Mouse (Mus musculus) fat pad, adult 2 months (tissue): ENCODE measurements around the gene Cacnb1.

Source experiments
- DNase-seq: peaks from one replicate; pipeline ENCODE4 v3.0.0-alpha.2; 2011; ENCODE audit warnings: low read depth, low spot score; ENCODE audit errors: extremely low read depth

Gene Cacnb1

DNA sequence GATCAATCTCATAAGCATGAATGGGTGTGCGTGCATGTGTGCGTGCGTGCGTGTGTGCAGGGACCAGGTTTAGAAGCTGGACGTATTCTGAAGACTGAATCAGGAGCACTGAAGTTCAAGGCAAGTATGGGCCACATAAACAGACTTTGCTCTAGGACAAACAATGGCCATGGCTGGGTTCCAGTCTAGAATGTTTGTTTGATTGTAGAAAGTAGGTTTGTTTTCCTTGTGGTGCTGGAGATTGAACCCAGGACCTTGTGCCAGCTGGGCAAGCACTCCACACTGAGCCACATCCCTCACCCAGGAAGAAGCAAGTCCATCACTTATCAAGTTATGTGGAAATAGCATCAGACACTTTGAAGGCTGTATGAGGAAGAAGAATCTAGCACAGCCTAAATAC, 6.7 kb downstream of the Cacnb1 start:
- no peak for DNase-seq

DNA sequence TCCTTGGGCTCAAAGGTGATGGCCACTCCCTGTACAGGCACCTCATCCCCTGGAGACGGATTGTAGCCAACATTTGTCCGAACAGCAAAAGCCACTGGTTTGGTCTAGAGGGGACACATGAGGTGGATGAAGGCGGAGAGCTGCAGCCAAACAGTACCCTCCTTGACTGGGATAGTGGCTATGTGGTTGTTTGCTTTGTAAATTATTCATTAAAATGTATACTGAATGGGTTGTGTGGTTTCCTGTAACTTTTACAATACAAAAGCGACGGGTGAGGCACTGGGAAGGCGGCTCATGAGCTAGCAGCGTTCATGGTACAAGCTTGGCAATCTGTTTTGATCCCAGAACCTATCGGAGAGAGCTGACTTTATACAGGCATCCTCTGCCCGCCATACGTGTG, 10.0 kb downstream of the Cacnb1 start:
- no peak for DNase-seq

DNA sequence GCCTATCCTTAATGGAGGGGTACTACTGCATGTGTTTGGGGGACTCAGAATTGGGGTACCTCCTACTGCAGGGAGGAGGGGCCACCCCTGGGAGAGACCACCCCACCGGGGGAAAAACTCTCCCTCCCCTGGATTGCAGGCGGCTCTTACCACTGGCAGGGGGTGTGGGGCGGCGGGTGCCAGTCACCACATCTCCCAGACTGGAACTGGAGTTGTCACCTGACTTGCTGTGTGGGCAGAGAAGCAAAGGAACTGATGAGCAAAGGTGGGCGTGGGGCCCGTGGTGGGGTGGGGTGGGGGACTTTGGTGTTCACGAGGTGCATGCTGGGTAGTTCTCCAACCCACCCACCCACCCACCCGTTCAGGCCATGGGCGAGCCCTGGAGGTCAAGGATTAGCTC, 11.1 kb downstream of the Cacnb1 start:
- DNase-seq: no peak

DNA sequence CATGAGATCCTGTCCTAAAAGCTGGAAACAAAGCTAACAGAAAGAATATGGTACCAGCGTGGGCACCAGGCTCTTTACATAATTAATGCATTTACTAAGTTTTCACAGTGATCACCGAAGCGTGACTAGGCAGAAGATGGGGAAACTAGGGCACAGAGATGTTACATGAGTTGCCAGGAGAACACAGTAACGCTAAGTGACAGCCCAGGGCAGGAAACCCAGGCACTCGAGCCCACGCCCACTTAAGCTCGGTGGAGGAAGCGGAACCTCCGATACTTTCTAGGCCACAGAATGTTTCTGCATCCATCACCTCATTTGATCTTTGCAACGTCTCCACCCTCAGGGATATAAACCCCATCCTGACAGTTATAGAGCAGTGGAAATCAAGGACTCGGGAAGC, 14.7 kb downstream of the Cacnb1 start:
- DNase-seq: no peak

DNA sequence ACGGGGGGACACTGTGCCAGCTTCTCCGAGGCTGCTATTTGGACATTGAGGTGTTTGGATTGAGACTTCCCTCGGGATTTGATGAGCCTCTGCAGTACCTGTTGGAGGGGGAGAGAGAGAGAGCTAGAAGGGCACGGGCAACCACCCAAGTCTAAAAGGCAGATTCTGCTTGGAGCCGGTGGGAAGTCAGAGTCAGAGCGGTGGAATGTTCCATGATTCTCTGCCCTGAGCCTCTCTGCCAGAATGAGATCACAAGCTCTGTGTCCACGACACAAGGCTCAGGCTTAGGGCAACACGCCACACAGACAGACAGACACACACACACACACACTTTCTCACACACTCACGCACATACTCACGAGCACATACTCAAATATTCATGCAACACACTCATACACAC, 17.1 kb downstream of the Cacnb1 start:
- DNase-seq: no peak

DNA sequence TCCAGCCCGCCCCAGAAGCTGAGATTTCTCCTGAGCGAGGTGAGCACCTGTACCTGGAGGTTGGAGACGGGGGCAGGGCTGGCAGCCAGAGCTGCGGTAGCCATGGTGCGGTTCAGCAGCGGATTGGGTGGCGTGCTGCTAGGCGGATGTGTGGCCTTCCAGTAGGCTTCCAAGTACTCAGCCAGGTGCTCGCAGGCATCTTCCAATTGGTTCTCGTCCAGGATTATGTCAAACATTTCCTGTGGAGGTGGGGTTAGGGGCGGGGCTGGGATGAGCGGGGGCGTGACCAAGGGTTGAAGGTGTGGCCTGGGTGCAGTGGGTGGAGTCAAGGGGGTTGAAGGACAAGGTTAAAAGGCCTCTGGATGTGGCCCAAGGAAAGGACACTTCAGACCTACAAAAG, 17.8 kb downstream of the Cacnb1 start:
- no peak for DNase-seq

DNA sequence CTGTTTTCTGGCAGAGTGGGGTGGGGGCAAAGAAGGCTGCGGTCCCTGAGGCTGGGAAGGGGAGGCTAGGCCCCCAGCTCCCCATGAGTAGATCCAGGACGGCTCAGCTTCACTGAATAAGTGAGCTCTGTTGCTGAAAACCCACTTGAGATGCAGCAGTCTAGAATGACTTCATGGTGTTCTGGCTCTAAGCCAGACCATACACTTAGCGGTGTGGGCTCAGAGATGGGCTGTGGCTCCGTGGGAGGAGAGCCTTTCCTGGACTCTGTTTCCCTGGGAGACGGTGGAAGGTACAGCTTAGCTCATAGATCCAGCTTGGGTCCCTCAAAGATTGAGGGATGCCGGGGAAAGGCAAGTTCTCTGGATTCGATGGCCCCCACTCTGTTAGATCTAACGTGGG, 18.7 kb downstream of the Cacnb1 start:
- DNase-seq: no peak

DNA sequence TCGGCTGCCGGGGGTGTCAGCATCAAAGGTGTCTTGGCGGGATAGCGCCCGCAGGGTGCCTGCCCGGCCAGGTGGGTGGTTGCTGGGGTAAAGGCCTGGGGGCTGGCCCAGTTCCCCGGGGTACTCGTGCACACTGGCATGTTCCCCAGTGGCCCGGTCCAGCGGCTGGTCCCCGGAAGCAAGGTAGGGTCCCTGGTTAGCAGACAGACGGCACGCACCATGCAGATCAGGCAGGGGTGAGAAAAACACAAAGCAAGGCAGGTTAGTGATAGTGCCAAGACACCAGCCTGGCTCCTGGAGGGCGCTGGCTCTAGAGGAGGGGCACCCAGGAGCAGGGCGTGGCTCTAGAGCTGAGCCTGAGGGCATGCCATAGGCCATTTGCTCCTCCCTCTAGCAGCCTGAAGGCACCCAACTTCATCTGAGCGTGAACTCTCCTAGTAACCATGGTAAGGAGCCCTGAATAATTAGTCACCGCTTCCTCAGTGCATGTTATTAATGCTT, 19.6 kb downstream of the Cacnb1 start:
- DNase-seq: no peak

DNA sequence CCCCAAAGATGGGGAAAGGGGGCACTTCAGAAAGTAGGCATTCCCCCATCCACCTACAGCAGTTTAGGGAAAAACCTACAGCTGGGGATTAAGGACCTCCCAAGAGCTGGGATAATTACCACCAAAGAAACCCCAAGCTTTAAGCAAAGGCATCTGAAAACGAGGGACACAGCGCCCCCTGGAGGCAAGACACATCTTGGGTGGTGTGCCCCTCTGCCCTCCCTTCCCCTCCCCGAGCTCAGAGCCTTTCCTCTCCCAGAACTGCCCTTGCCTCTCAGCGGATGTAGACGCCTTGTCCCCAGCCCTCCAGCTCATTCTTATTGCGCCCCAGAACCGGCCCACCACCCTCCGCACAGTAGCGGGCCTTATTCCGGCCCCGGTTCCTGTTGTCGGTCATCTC, 20.2 kb downstream of the Cacnb1 start:
- DNase-seq: no peak

DNA sequence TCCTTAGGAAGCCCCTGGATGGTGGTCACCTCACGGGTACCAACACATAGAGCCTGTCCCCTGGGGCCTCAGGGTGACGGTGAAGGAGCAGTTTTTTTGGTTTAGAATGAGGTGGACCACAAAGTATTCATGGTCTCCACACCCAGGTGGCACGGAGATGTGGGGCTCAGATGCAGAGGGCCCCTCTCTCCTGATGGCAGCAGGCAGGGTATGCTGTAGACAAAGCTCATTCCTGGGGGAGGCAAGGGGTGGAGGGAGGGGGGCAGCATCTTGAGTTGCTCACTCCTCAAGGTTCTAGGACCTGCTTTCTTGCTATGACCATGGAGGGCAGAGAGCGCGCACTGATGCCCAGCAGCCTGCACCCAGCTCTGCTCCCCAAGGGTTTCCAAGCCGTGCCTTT, 20.8 kb downstream of the Cacnb1 start:
- no peak for DNase-seq

DNA sequence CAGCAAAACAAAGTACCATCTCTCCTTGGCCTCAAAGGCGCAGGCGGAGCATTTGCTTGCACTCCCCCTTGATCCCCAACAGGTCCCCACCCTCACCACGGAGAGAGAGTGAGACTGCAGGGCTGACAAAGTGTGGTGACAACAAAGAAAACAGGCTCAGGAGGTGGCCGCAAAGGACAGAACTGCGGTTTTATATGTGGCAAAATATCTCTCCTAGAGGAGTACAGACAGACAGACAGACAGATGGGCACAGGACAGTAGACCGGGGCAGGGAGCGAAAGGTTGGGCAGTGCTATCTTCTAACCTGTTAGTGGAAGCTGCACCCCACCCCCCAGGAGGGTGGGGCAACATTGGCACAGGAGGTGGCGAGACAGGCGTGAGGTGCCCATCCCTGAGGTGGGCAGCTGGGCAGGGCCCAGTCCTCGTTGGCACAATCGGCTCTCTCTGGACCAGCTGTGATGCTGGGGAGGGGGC, 21.4 kb downstream of the Cacnb1 start:
- no peak for DNase-seq

DNA sequence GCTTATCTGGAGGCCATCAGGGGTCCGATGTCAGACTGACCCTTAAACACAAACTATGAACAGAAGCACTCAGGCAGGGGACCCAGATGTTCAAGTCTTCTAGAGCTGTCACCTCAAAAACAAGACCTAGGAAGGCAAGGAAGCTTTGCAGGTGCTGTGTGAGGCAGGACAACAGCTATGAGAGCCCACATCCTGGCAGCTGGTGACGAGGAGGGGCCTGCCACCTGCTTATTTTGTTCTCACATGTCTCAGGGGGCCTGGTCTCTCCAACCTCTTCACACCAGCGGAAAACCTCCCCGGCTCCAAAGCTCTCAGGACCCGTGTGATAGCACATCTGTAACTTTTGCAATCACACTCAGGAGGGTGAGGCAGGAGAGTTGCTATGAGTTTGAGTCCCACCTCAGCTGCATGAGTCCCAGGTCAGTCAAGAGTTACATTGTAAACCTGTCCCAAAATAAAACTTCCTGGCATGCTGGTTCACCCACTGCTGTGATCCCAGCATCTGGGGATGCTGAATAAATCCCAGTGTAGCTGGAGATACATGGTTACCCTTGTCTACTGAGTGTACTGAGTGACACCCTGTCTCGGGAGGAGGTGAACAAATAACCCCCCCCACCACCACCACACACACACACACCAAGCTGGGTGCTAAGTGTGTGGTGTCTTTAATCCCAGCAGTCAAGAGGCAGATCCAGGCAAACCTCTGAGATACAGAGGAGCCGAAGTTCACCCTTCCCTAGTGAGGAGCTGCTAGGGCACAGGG, 22.3 kb downstream of the Cacnb1 start:
- no peak for DNase-seq

DNA sequence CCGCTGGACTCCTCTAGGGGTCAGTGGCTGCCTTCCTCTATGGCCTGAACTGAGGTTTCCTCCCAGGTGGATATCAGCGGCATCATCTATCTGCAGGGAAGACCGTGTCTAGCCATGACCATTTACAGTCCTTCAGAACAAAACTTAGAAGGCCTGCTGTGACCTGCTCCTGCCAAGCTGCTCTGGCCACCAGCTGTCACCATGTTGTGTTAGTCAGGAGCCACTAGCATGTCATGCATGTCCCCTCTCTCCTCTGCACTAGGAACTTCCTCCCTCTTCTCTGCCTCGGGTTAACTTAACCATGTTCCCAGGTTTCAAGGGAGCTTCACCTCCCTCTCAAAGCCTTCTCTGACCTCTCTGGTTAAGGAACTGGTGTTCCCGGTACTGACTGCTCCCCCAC, 23.1 kb downstream of the Cacnb1 start:
- DNase-seq: no peak

DNA sequence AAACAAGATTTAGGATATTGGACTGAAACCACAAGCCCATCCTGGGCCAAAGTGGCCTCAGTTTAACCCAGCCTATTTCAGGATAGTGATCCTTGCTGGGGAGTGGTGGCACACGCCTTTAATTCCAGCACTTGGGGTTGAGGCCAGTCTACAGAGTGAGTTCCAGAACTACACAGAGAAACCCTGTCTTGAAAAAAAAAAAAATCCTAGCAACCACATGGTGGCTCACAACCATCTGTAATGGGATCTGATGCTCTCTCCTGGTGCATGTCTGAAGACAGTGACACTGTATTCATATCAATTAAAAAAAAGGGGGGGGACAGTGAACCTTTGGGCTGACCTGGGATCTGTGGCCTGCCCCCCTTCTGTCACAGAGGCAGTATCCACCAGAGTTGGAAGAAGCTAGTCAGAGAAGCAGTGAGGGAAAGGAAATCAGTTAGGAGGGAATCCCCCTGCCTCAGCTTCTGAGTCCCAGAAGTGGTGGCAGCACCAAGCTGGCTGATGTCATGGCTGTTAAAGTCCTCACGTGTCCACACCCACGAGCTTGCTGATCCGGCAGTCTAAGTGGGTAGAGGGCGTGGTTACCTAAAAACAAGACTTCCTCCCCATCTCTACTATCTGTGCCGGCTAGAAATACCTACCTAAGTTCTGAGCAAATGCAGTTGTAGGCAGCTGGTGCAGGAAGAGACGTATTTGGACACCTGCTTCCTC, 23.8 kb downstream of the Cacnb1 start:
- no peak for DNase-seq

DNA sequence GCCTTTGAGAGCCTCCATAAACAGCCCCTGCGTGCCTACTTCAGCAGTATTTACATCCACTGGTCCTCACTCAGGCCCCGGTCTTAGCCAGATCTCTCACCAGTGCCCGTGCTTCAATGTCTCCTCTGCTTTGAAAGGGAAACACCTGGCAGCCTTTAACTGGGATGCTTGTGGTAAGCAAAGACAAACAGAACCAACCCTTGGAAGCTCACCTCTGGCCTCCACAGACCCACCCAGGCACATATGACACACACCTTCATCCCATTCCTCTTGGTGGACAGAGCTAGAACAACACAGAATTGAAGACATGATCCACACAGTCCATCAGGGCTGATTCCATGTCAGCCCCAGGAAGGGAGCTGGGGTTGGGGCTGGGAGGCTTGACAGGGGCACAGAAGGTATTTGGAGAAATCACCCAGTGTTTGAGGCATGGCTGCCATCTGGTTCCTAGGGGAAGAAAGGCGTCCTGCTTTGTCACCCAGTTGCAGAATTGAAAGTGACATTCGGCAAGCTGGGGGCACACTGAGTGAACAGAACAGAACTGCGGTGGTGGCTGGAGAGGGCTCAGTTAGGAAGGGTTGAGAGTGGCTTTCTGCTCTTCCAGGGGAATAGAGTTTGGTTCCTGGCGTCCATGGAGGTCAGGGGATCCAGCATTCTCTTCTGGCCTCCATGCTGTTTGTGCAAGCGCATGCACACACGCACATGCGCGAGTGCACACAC, 24.6 kb downstream of the Cacnb1 start:
- no peak for DNase-seq

DNA sequence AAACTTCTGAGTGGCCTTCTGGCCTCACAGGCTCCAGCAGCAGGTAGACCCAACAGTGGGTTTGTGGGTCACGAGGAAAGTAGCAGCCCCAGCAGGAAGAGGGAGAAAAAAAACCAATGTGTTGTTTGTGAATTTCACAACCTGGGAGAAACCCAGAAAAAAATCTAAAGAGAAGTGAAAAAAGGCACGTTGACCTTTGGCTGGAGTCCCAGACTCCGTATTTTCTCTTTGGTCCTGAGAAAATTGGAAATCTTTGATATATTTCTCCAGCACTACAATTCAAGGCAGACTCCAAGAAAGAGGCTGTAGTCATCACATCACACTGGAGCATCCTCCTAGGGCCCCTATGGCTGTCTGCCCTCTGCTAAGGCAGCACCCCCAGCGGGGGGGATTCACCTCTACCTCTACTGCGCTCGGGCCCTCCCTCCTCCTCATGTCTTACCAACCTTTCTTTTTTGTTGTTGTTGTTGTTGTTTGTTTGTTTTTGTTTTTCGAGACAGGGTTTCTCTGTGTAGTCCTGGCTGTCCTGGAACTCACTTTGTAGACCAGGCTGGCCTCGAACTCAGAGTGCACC, 25.4 kb downstream of the Cacnb1 start:
- DNase-seq: no peak

DNA sequence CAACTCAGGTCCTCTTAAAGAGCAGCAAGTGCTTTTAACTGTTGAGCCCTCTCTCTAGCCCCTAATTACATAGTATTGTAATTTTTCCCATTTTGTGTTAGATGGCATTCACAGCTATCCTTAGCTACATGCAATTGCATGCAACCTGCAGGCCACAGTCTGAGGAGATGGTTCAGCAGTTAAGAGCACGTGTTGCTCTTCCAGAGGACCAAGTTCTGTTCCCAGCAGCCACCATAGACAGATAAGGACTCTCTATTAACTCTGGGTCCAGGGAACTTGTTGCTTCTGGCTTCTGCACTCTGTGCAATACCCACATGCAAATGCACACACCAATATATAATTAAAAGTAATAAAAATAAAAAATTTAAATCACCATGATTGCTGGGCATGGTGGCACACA, 26.1 kb downstream of the Cacnb1 start:
- no peak for DNase-seq

DNA sequence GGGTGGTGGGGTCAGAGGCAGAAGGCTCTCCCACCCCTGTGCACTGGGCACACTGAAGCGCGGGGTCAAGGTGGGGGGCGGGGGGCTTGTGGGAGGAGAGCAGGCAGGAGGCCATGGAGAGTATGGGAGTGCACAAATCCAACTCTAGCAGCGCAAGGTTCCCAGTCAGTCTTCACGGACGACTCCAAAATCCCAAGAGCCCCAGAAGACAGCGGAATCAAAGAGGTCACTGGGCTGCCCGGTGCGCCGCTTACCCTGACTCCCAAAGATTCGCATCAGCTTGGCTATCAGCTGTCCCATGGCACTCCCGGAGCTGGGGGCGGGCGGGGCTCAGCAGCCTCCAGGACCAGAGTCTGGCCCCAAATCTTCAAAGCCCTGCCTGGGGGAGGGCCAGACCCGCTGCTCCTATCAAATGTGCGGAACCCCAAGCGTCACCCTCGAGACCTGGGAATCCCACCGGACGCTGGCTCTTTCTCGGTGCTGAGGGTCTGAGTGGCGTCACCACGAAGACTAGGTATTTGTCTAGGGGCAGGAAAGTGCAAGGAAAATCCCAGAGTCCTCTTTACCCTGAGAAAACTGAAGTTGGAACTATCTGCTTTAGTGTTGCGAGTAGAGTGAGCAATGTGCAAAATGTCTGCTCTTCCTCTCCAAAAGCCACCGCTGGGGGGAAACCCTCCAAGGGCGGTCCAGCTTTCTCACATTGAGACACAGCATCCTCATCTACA, 27.1 kb downstream of the Cacnb1 start, which contains the start of gene Arl5c:
Gene Arl5c, minus strand, starts transcription at position 618 of the 725 bp plus-strand sequence.
- DNase-seq: no peak

DNA sequence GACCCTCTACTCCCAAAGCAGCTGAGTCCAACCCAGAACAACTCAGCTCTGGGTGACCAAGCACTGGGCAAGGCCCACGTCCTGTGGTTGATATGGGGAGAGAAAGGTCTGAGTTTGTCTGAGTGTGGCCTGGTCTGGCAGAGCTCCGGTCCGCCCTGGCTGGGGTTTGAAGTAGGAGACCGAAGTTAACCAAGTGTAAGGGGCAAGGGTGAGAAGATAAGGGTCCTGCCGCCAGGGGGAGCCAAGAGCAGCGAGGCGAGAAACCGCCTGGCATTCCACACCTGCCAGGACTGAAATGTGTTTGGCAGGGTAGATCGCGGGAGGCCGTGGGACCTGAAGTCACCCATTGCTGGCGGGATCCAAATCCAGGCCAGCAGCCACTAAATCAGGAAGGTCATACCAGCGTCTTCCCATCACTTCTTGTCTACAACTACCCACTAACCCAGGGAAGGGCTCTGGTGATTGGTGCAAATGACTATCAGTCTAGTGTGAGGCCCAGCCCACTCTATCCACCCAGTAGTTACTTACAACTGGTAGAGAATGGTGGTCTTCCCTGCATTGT, 28.2 kb downstream of the Cacnb1 start:
- DNase-seq: no peak

DNA sequence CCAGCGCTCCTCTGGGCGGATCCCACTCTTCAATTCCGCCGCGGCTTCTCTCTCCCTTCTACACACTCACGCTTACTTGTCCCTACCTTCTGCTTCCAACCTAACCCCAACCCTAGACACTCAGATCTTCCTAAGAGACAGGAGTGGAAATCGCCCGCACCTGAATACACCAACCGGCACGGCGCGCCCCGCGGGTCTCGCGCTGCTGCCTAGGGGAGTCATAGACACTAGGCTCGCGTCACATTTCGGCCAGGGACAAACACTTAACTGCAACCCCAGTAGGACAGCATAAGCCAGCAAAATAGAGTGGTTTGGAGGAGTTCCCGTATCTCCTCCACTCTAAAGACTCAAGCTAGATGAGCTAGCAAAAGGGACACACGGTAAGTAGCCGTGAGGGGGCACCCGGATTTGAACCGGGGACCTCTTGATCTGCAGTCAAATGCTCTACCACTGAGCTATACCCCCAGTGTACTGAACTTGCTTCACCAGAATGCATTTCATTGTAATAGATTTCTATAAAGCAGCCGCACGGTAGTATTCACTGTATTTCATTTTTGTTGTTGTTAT, 34.2 kb downstream of the Cacnb1 start:
- DNase-seq: no peak
